Comparison of ENCODE assay signal across 10 mouse cellular contexts in the genomic region with DNA sequence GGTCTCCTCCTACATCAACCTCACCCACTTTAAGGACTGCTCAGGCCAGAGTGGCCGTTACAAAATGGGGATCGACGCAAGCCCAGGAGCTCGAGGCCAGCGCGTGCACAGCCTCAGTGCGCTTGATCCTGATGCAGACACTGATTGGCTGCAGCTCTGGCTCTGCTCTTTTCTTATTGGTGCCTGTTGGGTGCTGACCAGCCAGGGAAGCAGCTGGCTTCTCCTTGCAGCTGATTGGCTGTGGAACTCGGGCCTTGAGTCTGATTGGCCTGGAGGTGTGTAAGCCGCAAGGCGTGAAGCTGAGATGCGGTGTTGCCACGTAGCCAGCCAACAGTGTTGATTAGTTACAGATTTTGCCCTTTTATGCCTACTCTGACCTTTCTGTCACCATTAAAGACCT. TPM values are rescaled to one million over a fixed set of nuclear protein-coding genes. Genes with fewer than 3 reads are reported as not detected.
A peak's percentile ranks its signal among the peaks of the same experiment; 100 is the strongest.
DNase-seq lines count a peak whose midpoint lies in the region; ATAC-seq and TF ChIP-seq lines count a peak whose summit lies in the region.
"Had no signal": no experiment of that assay in that cellular context is flagged by ENCODE, and none has a peak within 500 bp of the region (broad histone marks: within the 10 kb centered on the region; RNA-seq: fewer than 3 reads in every experiment).

Gene Zbtb32 (minus strand): TSS at position 124 of the 400 bp plus-strand sequence.

- no peak within 1 kb of the TSS for H3K4me3 ChIP-seq in heart, embryonic 13.5 days
- H3K4me3 ChIP-seq in ES-Bruce4 (ENCODE audit: low read depth, low read length), result peak within 1 kb of the TSS; percentile 41
- 0 out of 2 replicates have a peak within 1 kb of the TSS, but pooled peaks have one; percentile 11 for H3K4me3 ChIP-seq in forebrain, postnatal 0 days (ENCODE audit: low read depth, low read length)
- H3K4me3 ChIP-seq in midbrain, embryonic 11.5 days (ENCODE audit: low read depth, low read length), result no peak within 1 kb of the TSS

- H3K27ac ChIP-seq in heart, embryonic 13.5 days (replicated peaks), result no peak within 1 kb of the TSS
- H3K27ac ChIP-seq in ES-Bruce4 (ENCODE audit: insufficient read depth, low read length), result peak within 1 kb of the TSS; percentile 46
- no peak within 1 kb of the TSS for H3K27ac ChIP-seq in forebrain, postnatal 0 days (ENCODE audit: low read depth, low read length)
- no peak within 1 kb of the TSS for H3K27ac ChIP-seq in midbrain, embryonic 11.5 days (ENCODE audit: low read depth, low read length)

- WGBS in heart, embryonic 13.5 days, result 88% methylated on average over 12 of the region's 12 CpGs
- 95% methylated on average over 12 of the region's 12 CpGs for WGBS in forebrain, postnatal 0 days
- WGBS in midbrain, embryonic 11.5 days, result 94% methylated on average over 12 of the region's 12 CpGs

- no peak for DNase-seq in heart, adult 18-20 months
- DNase-seq in forebrain, postnatal 0 days, result no peak
- peak; percentile 39 for DNase-seq in midbrain, embryonic 11.5 days (ENCODE audit: low spot score, missing footprints)
- DNase-seq in ovary, postnatal 14 days (ENCODE audit: low spot score), result no peak
- no peak for DNase-seq in embryo, embryonic 10 days (ENCODE audit: low spot score)

- TF ChIP-seq CTCF in ES-Bruce4 (IDR thresholded peaks at IDR 0.05; ENCODE audit: low read depth, low read length), result no peak
- no peak for TF ChIP-seq CTCF in forebrain, postnatal 0 days (IDR thresholded peaks at IDR 0.05; ENCODE audit: low read depth)

- no peak for ATAC-seq in heart, embryonic 13.5 days (ENCODE audit: extremely low read depth, insufficient number of reproducible peaks, low FRiP score, low TSS enrichment)
- ATAC-seq in forebrain, postnatal 0 days, result no peak
- no peak for ATAC-seq in midbrain, embryonic 11.5 days (ENCODE audit: low FRiP score)
- ATAC-seq in granulocyte monocyte progenitor cell, adult 5-6 weeks (replicated peaks; ENCODE audit: poor library complexity, severe bottlenecking), result no peak

- no peak for TF ChIP-seq POLR2A in ES-Bruce4 (IDR thresholded peaks at IDR 0.05; ENCODE audit: insufficient read depth, low read length)

- H3K9ac ChIP-seq in heart, embryonic 13.5 days, result no peak within 1 kb of the TSS
- H3K9ac ChIP-seq in ES-Bruce4 (ENCODE audit: low read depth, poor library complexity, severe bottlenecking), result peak within 1 kb of the TSS; percentile 45; the same call in 1 of the 2 replicates
- H3K9ac ChIP-seq in forebrain, postnatal 0 days, result no peak within 1 kb of the TSS
- no peak within 1 kb of the TSS for H3K9ac ChIP-seq in midbrain, embryonic 11.5 days (ENCODE audit: low read length)

- H3K9me3 ChIP-seq in heart, embryonic 13.5 days, result no peaks in the 10 kb centered on the region
- no peaks in the 10 kb centered on the region for H3K9me3 ChIP-seq in ES-Bruce4 (replicated peaks; ENCODE audit: control insufficient read depth, insufficient read depth, low read length, poor library complexity, severe bottlenecking)
- no peaks in the 10 kb centered on the region for H3K9me3 ChIP-seq in forebrain, postnatal 0 days (ENCODE audit: low read length)
- no peaks in the 10 kb centered on the region for H3K9me3 ChIP-seq in midbrain, embryonic 11.5 days (ENCODE audit: control insufficient read depth, low read length)

- H3K4me2 ChIP-seq in heart, embryonic 13.5 days, result peak within 1 kb of the TSS; percentile 49; the same call in 1 of the 2 replicates
- peak within 1 kb of the TSS; percentile 38 for H3K4me2 ChIP-seq in forebrain, postnatal 0 days (ENCODE audit: low read depth)
- peak within 1 kb of the TSS; percentile 9; the same call in 1 of the 2 replicates for H3K4me2 ChIP-seq in midbrain, embryonic 11.5 days

- H3K36me3 ChIP-seq in heart, embryonic 13.5 days, result no peaks in the 10 kb centered on the region
- no peaks in the 10 kb centered on the region for H3K36me3 ChIP-seq in ES-Bruce4 (ENCODE audit: control insufficient read depth, insufficient read depth, low read length, poor library complexity, severe bottlenecking)
- H3K36me3 ChIP-seq in forebrain, postnatal 0 days (ENCODE audit: insufficient read depth), result no peaks in the 10 kb centered on the region
- H3K36me3 ChIP-seq in midbrain, embryonic 11.5 days (ENCODE audit: control insufficient read depth, insufficient read depth, low read length), result no peaks in the 10 kb centered on the region

- no peak for TF ChIP-seq EP300 in ES-Bruce4 (IDR thresholded peaks at IDR 0.05; ENCODE audit: insufficient read depth, low read depth, low read length)

- H3K4me1 ChIP-seq in heart, embryonic 13.5 days, result peaks cover 15% of the 10 kb centered on the region
- H3K4me1 ChIP-seq in ES-Bruce4 (ENCODE audit: control insufficient read depth, insufficient read depth, low read length), result peaks cover 17% of the 10 kb centered on the region
- H3K4me1 ChIP-seq in forebrain, postnatal 0 days (ENCODE audit: insufficient read depth), result peaks cover 8% of the 10 kb centered on the region; the same call in 1 of the 2 replicates
- H3K4me1 ChIP-seq in midbrain, embryonic 11.5 days (ENCODE audit: control insufficient read depth, insufficient read depth, low read length), result no peaks in the 10 kb centered on the region

- H3K27me3 ChIP-seq in heart, embryonic 13.5 days (replicated peaks), result peaks cover 30% of the 10 kb centered on the region
- no peaks in the 10 kb centered on the region for H3K27me3 ChIP-seq in ES-Bruce4 (ENCODE audit: control insufficient read depth, insufficient read depth, low read length, poor library complexity, severe bottlenecking)
- H3K27me3 ChIP-seq in forebrain, postnatal 0 days (ENCODE audit: insufficient read depth, low read length), result no peaks in the 10 kb centered on the region
- no peaks in the 10 kb centered on the region for H3K27me3 ChIP-seq in midbrain, embryonic 11.5 days (ENCODE audit: control insufficient read depth, insufficient read depth, low read length)

RNA-seq across cellular contexts. Expression of gene Zbtb32, which starts in this region (rescaled TPM):
- polyA plus RNA-seq in heart, embryonic 13.5 days (2015; fragmentation: Nextera tagmentation; extraction: Ambion mirVana), result 0.13 and 0.19 TPM in 2 replicates
- under 1 TPM in 1 of 2 experiments, not detected in 1; 0.21 TPM for total RNA-seq in heart, adult 18-20 months (2021)
- polyA plus RNA-seq in ES-Bruce4 (2011; ENCODE audit: insufficient read depth, insufficient read length, low read depth, missing spikeins), result 20.3 and 22.7 TPM in 2 replicates
- total RNA-seq in forebrain, postnatal 0 days (2014; rRNA removed), result not detected in 2 replicates
- 0.08 and 0.17 TPM in 2 replicates for polyA plus RNA-seq in forebrain, postnatal 0 days (2015; fragmentation: Nextera tagmentation; extraction: Ambion mirVana)
- polyA plus RNA-seq in midbrain, embryonic 11.5 days (2014; fragmentation: Nextera tagmentation; extraction: Ambion mirVana), result 0.21 and 0.25 TPM in 2 replicates
- not detected in 2 replicates for total RNA-seq in granulocyte monocyte progenitor cell, adult 5-6 weeks (2014; fragmentation: Nextera tagmentation)
- not detected in 2 replicates for total RNA-seq in granulocyte monocyte progenitor cell, adult 5-6 weeks (2017)
- total RNA-seq: heart, adult 8-10 months had no signal
- polyA plus RNA-seq: limb, embryonic 11.5 days had no signal

Comparison
In these comparisons a context has a peak if more than half of its experiments do, and no peak if none do; other contexts are left out.
1. RNA of gene Zbtb32 (polyA plus RNA-seq): 20.3 to 22.7 TPM in ES-Bruce4; 0.21 to 0.25 TPM in midbrain, embryonic 11.5 days, 0.08 to 0.17 TPM in forebrain, postnatal 0 days and 0.13 to 0.19 TPM in heart, embryonic 13.5 days; every median in the first group is over 10 times any median in the second.
2. Peak in DNase-seq and H3K4me2 ChIP-seq in midbrain, embryonic 11.5 days; RNA of the gene not detected or under 1 TPM.
3. H3K4me3 ChIP-seq: peak in ES-Bruce4 (single experiment) and forebrain, postnatal 0 days (single experiment); none in heart, embryonic 13.5 days (single experiment) and midbrain, embryonic 11.5 days (single experiment).
4. Peak in every context shown above with its lines, with median percentiles within 50 percentile points of each other: H3K4me2 ChIP-seq.